ENCODE assay signal across 15 mouse cellular contexts in genomic region chr9:70366898-70367297, GRCm38 (mm10). TPM values are rescaled to one million over a fixed set of nuclear protein-coding genes. Genes with fewer than 3 reads are reported as not detected.
DNase-seq lines count a peak whose midpoint lies in the region; ATAC-seq and TF ChIP-seq lines count a peak whose summit lies in the region.
"Had no signal": no experiment of that assay in that cellular context is flagged by ENCODE, and none has a peak within 500 bp of the region (broad histone marks: within the 10 kb centered on the region; RNA-seq: fewer than 3 reads in every experiment).

No protein-coding gene starts in this region.

- no peak overlapping the region for H3K9ac ChIP-seq in liver, adult 2 months (ENCODE audit: low read depth, low read length)
- H3K9ac ChIP-seq in liver, embryonic 12.5 days: no peak overlapping the region
- no peak overlapping the region for H3K9ac ChIP-seq in forebrain, embryonic 16.5 days (replicated peaks; ENCODE audit: low read depth, low read length)
- H3K9ac ChIP-seq: heart, embryonic 15.5 days had no signal

- no peak overlapping the region for H3K4me2 ChIP-seq in liver, embryonic 12.5 days
- H3K4me2 ChIP-seq in forebrain, embryonic 16.5 days (ENCODE audit: low read length): no peak overlapping the region
- H3K4me2 ChIP-seq: heart, embryonic 15.5 days had no signal

- H3K4me3 ChIP-seq in liver, adult 2 months (ENCODE audit: insufficient read depth, low read depth, low read length): no peak overlapping the region
- no peak overlapping the region for H3K4me3 ChIP-seq in liver, embryonic 12.5 days
- no peak overlapping the region for H3K4me3 ChIP-seq in forebrain, embryonic 16.5 days (replicated peaks; ENCODE audit: low read length)
- H3K4me3 ChIP-seq: erythroblast, embryonic 14.5 days; heart, embryonic 15.5 days; limb, embryonic 10.5 days had no signal

- DNase-seq in heart, adult 11 months: peak; percentile 94
- no peak for DNase-seq in heart, postnatal 4 days
- DNase-seq in liver, adult 2 months (ENCODE audit: extremely low read depth, low read depth, low spot score): peak; percentile 23
- DNase-seq in left cerebral cortex, postnatal 10 days (ENCODE audit: extremely low spot score in 1 of 2, low spot score in 2 of 2): peak; percentile 36 to 56
- peak; percentile 69 for DNase-seq in telencephalon, adult 2 months (ENCODE audit: low read depth, low spot score)
- DNase-seq in embryo, embryonic 10 days (ENCODE audit: low spot score): no peak
- DNase-seq: adrenal gland, postnatal 25 days; cerebellum, adult 11 months; lung, adult 18-20 months had no signal

- no peak for TF ChIP-seq POLR2A in liver, adult 2 months (IDR thresholded peaks at IDR 0.05; ENCODE audit: extremely low read depth, insufficient read depth, low read length)

- intact Hi-C loops in left cerebral cortex, postnatal 10 days (cut with DNase I): no loop called here

- no peak overlapping the region for H3K27ac ChIP-seq in liver, adult 2 months (replicated peaks; ENCODE audit: insufficient read depth, low read depth, low read length)
- no peak overlapping the region for H3K27ac ChIP-seq in liver, embryonic 12.5 days
- no peak overlapping the region for H3K27ac ChIP-seq in forebrain, embryonic 16.5 days (ENCODE audit: low read length)
- H3K27ac ChIP-seq: heart, embryonic 15.5 days; kidney, postnatal 0 days; limb, embryonic 10.5 days had no signal

- peaks cover 75% of the 10 kb centered on the region for H3K36me3 ChIP-seq in liver, adult 2 months (ENCODE audit: control insufficient read depth, insufficient read depth, low read length)
- H3K36me3 ChIP-seq in liver, embryonic 12.5 days: peaks cover 11% of the 10 kb centered on the region
- H3K36me3 ChIP-seq in forebrain, embryonic 16.5 days (ENCODE audit: control insufficient read depth, insufficient read depth): no peaks in the 10 kb centered on the region

- H3K79me2 ChIP-seq in liver, adult 2 months (ENCODE audit: control insufficient read depth, insufficient read depth, low read length): no peaks in the 10 kb centered on the region

- no peak for ATAC-seq in liver, embryonic 12.5 days
- ATAC-seq in forebrain, embryonic 16.5 days: no peak

- H3K9me3 ChIP-seq in liver, embryonic 12.5 days (replicated peaks): no peaks in the 10 kb centered on the region
- H3K9me3 ChIP-seq in forebrain, embryonic 16.5 days (ENCODE audit: control insufficient read depth, low read length): no peaks in the 10 kb centered on the region
- H3K9me3 ChIP-seq: heart, embryonic 15.5 days; limb, embryonic 10.5 days had no signal

- TF ChIP-seq CTCF in liver, adult 2 months (IDR thresholded peaks at IDR 0.05; ENCODE audit: low read depth, low read length): no peak

- no peaks in the 10 kb centered on the region for H3K27me3 ChIP-seq in liver, adult 2 months (ENCODE audit: control insufficient read depth, insufficient read depth, low read length)
- H3K27me3 ChIP-seq in liver, embryonic 12.5 days (replicated peaks): no peaks in the 10 kb centered on the region
- no peaks in the 10 kb centered on the region for H3K27me3 ChIP-seq in forebrain, embryonic 16.5 days (replicated peaks; ENCODE audit: control insufficient read depth, insufficient read depth, low read length)
- H3K27me3 ChIP-seq: heart, embryonic 15.5 days had no signal

- H3K4me1 ChIP-seq in liver, adult 2 months (ENCODE audit: control insufficient read depth, insufficient read depth, low read length): no peaks in the 10 kb centered on the region
- H3K4me1 ChIP-seq in liver, embryonic 12.5 days: no peaks in the 10 kb centered on the region
- no peaks in the 10 kb centered on the region for H3K4me1 ChIP-seq in forebrain, embryonic 16.5 days (replicated peaks; ENCODE audit: control insufficient read depth, insufficient read depth, low read length)
- H3K4me1 ChIP-seq: limb, embryonic 10.5 days had no signal

- 82% methylated on average over 6 of the region's 6 CpGs for WGBS in liver, adult 2 months
- 38% methylated on average over 6 of the region's 6 CpGs for WGBS in liver, embryonic 12.5 days (ENCODE audit: insufficient replicate concordance)
- WGBS in forebrain, embryonic 16.5 days: 88% methylated on average over 6 of the region's 6 CpGs

RNA-seq across cellular contexts. Expression of gene Ccnb2, which starts 54.4 kb away (rescaled TPM):
- total RNA-seq in heart, postnatal 4 days (2021): 10 to 100 TPM; 57.9 to 70.6 TPM
- total RNA-seq in liver, adult 2 months (2014; rRNA removed): 0.37 and 2.0 TPM in 2 replicates
- 0.17 and 0.29 TPM in 2 replicates for polyA plus RNA-seq in liver, adult 2 months (2012; rRNA removed)
- 226 and 231 TPM in 2 replicates for polyA plus RNA-seq in liver, embryonic 12.5 days (2016; fragmentation: Nextera tagmentation; extraction: Ambion mirVana)
- 1 to 10 TPM; 3.6 TPM for total RNA-seq in left cerebral cortex, postnatal 10 days (2021)
- polyA plus RNA-seq in forebrain, embryonic 16.5 days (2015; fragmentation: Nextera tagmentation; extraction: Ambion mirVana): 54.9 and 67.1 TPM in 2 replicates

Comparison
In these comparisons a context has a peak if more than half of its experiments do, and no peak if none do; other contexts are left out.
1. DNase-seq: peak in heart, adult 11 months (single experiment), liver, adult 2 months (single experiment), left cerebral cortex, postnatal 10 days (2 of 2) and telencephalon, adult 2 months (single experiment); none in heart, postnatal 4 days (single experiment) and embryo, embryonic 10 days (single experiment).
2. RNA of gene Ccnb2, which starts 54.4 kb away (total RNA-seq): 57.9 to 70.6 TPM in heart, postnatal 4 days; 3.6 TPM in left cerebral cortex, postnatal 10 days and 0.37 to 2.0 TPM in liver, adult 2 months; every median in the first group is over 10 times any median in the second.